Mouse (Mus musculus): Measurements from ENCODE around the gene Pkp4.

DNA sequence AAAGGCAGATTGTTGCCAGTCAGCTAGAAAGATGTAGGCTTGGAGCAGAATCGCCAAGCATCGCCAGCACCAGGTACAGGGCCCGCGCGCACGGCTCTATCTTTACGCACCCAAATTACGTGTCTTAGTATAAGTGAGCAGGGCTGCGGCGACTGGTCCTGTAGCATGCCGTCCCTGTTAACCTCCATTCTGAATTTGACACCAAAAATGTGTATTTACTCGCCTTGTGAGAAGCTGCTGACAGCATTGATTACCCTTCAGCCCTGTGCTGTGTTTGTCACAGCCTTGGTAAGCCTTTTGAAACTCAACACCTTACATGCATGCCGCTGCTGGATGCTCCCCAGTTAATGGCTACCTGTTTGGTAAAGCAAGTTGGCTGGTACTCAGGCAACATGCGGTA, 105.8 kb downstream of the Pkp4 start:
- TF ChIP-seq POLR2A (IDR thresholded peaks at IDR 0.05; ENCODE audit: extremely low read depth, insufficient read depth, low read length) (no peak), CTCF (IDR thresholded peaks at IDR 0.05; ENCODE audit: low read depth, low read length) (no peak)

All from liver, adult 2 months (tissue).